Mouse (Mus musculus) urinary bladder, postnatal 4 days (tissue): ENCODE data around the gene Heatr9.

ENCODE experiments used
- DNase-seq, 2 experiments: peaks; one replicate each; pipeline ENCODE4 v3.0.0; 2021 to 2022; ENCODE audit warnings: low spot score in 2 of 2

Heatr9 gene

GRCm38 (mm10) chr11:83533192-83533591 is 11.2 kb upstream of the Heatr9 start:
- DNase-seq = no peak

GRCm38 (mm10) chr11:83530360-83530759 is 8.4 kb upstream of the Heatr9 start, which contains the start of gene Ccl5:
Gene Ccl5, minus strand, starts transcription at chr11:83530518.
- no peak for DNase-seq

GRCm38 (mm10) chr11:83529024-83529423 is 7.0 kb upstream of the Heatr9 start:
- no peak for DNase-seq

GRCm38 (mm10) chr11:83518371-83518770 is 3.6 kb downstream of the Heatr9 start:
- no peak for DNase-seq

GRCm38 (mm10) chr11:83517153-83517552 is 4.8 kb downstream of the Heatr9 start:
- DNase-seq = no peak

GRCm38 (mm10) chr11:83509521-83509920 is 12.5 kb downstream of the Heatr9 start:
- DNase-seq = no peak

GRCm38 (mm10) chr11:83504308-83504707 is 17.7 kb downstream of the Heatr9 start:
- no peak for DNase-seq

GRCm38 (mm10) chr11:83495571-83495970 is 26.4 kb downstream of the Heatr9 start:
- DNase-seq = no peak

GRCm38 (mm10) chr11:83491488-83491887 is 30.5 kb downstream of the Heatr9 start:
- no peak for DNase-seq

- no peak for DNase-seq
These were observed 48.5 kb downstream of the Heatr9 start for GRCm38 (mm10) chr11:83473235-83474016.

- peak; percentile 98 for DNase-seq
These were observed 49.4 kb downstream of the Heatr9 start, which contains the start of gene Taf15 for GRCm38 (mm10) chr11:83472324-83473234. Gene Taf15, plus strand, starts transcription at chr11:83473086.

- no peak for DNase-seq
These were observed 50.2 kb downstream of the Heatr9 start for GRCm38 (mm10) chr11:83471766-83472165.

GRCm38 (mm10) chr11:83468765-83469164 is 53.2 kb downstream of the Heatr9 start:
- peak in 1 of 2 experiments; percentile 4 for DNase-seq

- DNase-seq = peak in 1 of 2 experiments; percentile 31
These were observed 54.8 kb downstream of the Heatr9 start for GRCm38 (mm10) chr11:83467120-83467652.

- DNase-seq = peak in 1 of 2 experiments; percentile 17
These were observed 56.0 kb downstream of the Heatr9 start for GRCm38 (mm10) chr11:83465976-83466375.

- DNase-seq = peak in 1 of 2 experiments; percentile 49
These were observed 59.2 kb downstream of the Heatr9 start, which contains the start of gene Mmp28 for GRCm38 (mm10) chr11:83462711-83463244. Gene Mmp28, minus strand, starts transcription at chr11:83463071.
